Mouse (Mus musculus): ENCODE measurements around the gene Nectin2. TPM values are rescaled to one million over a fixed set of nuclear protein-coding genes. Genes with fewer than 3 reads are reported as not detected.
"Not testable (repeated sequence)": the region's sequence is repeated elsewhere in the genome, so short reads cannot be mapped to it uniquely, and the experiment has no call there.

The Nectin2 gene
- polyA plus RNA-seq (2015; fragmentation: Nextera tagmentation; extraction: Ambion mirVana) = 49.1 and 49.8 TPM in 2 replicates

- no peaks in the 10 kb centered on the region for H3K36me3 ChIP-seq
- peak within 1 kb of the TSS; percentile 90 for H3K27ac ChIP-seq
- H3K4me1 ChIP-seq (replicated peaks) = peaks cover 37% of the 10 kb centered on the region
- 18% methylated on average over 19 of the region's 19 CpGs for WGBS
- peak within 1 kb of the TSS; percentile 85 for H3K4me2 ChIP-seq
- peak; percentile 64 for ATAC-seq (ENCODE audit: low FRiP score)
- no peaks in the 10 kb centered on the region for H3K9me3 ChIP-seq
- H3K9ac ChIP-seq = peak within 1 kb of the TSS; percentile 93
- peak within 1 kb of the TSS; percentile 79 for H3K4me3 ChIP-seq
- no peaks in the 10 kb centered on the region for H3K27me3 ChIP-seq
Measured at GRCm38 (mm10) chr7:19750217-19751069, at the start of gene Nectin2. Gene Nectin2, minus strand, starts transcription at chr7:19750483.

GRCm38 (mm10) chr7:19796697-19797588 is 46.7 kb upstream of the Nectin2 start, which contains the start of gene Cblc:
Gene Cblc, minus strand, starts transcription at chr7:19796809.
- H3K27me3 ChIP-seq = peaks cover 45% of the 10 kb centered on the region
- H3K36me3 ChIP-seq = no peaks in the 10 kb centered on the region
- no peaks in the 10 kb centered on the region for H3K9me3 ChIP-seq
- H3K4me1 ChIP-seq (replicated peaks) = peaks cover 5% of the 10 kb centered on the region; the same call in 1 of the 2 replicates
- H3K4me2 ChIP-seq = no peak within 1 kb of the TSS
- H3K9ac ChIP-seq = no peak within 1 kb of the TSS
- 2% methylated on average over 32 of the region's 32 CpGs for WGBS
- H3K4me3 ChIP-seq = no peak within 1 kb of the TSS
- no peak within 1 kb of the TSS for H3K27ac ChIP-seq
- ATAC-seq (ENCODE audit: low FRiP score) = 0 out of 2 replicates have a peak, but pooled peaks have one; percentile 44

- Histone ChIP-seq H3K9ac (no peak overlapping the region), H3K27ac (no peak overlapping the region), H3K4me3 (no peak overlapping the region), H3K4me1 (replicated peaks) (peaks cover 5% of the 10 kb centered on the region; the same call in 1 of the 2 replicates), H3K36me3 (no peaks in the 10 kb centered on the region), H3K27me3 (peaks cover 48% of the 10 kb centered on the region), H3K9me3 (no peaks in the 10 kb centered on the region), H3K4me2 (no peak overlapping the region)
- no peak for ATAC-seq (ENCODE audit: low FRiP score)
- 15% methylated on average over 18 of the region's 18 CpGs for WGBS
Measured at GRCm38 (mm10) chr7:19796254-19796653, 46.0 kb upstream of the Nectin2 start.

GRCm38 (mm10) chr7:19795236-19795635 is 45.0 kb upstream of the Nectin2 start:
- no peak overlapping the region for H3K4me2 ChIP-seq
- no peak overlapping the region for H3K27ac ChIP-seq
- H3K9ac ChIP-seq = no peak overlapping the region
- peaks cover 57% of the 10 kb centered on the region for H3K27me3 ChIP-seq
- H3K4me1 ChIP-seq (replicated peaks) = peaks cover 5% of the 10 kb centered on the region; the same call in 1 of the 2 replicates
- no peaks in the 10 kb centered on the region for H3K9me3 ChIP-seq
- ATAC-seq (ENCODE audit: low FRiP score) = no peak
- no peak overlapping the region for H3K4me3 ChIP-seq
- no peaks in the 10 kb centered on the region for H3K36me3 ChIP-seq
- 55% methylated on average over 2 of the region's 2 CpGs for WGBS

- Histone ChIP-seq H3K9me3 (no peaks in the 10 kb centered on the region), H3K27me3 (peaks cover 57% of the 10 kb centered on the region), H3K9ac (no peak overlapping the region), H3K4me3 (no peak overlapping the region), H3K4me1 (replicated peaks) (peaks cover 8% of the 10 kb centered on the region), H3K27ac (no peak overlapping the region), H3K36me3 (no peaks in the 10 kb centered on the region), H3K4me2 (no peak overlapping the region)
- 89% methylated on average over 19 of the region's 19 CpGs for WGBS
- ATAC-seq (ENCODE audit: low FRiP score) = no peak
Measured at GRCm38 (mm10) chr7:19792701-19793630, 42.7 kb upstream of the Nectin2 start.

- H3K27ac ChIP-seq; H3K4me1 ChIP-seq (replicated peaks); H3K9ac ChIP-seq; H3K36me3 ChIP-seq; H3K4me2 ChIP-seq; ATAC-seq (ENCODE audit: low FRiP score); H3K9me3 ChIP-seq; H3K4me3 ChIP-seq: not testable (repeated sequence)
- WGBS = 91% methylated on average over 2 of the region's 2 CpGs
- H3K27me3 ChIP-seq = peaks cover 44% of the 10 kb centered on the region
Measured at GRCm38 (mm10) chr7:19791504-19791903, 41.2 kb upstream of the Nectin2 start.

GRCm38 (mm10) chr7:19789904-19790347 is 39.6 kb upstream of the Nectin2 start:
- Histone ChIP-seq H3K9ac (peak overlapping the region; percentile 51; the same call in 1 of the 2 replicates), H3K36me3 (no peaks in the 10 kb centered on the region), H3K27ac (no peak overlapping the region), H3K27me3 (peaks cover 30% of the 10 kb centered on the region), H3K4me3 (peak overlapping the region; percentile 32), H3K4me1 (replicated peaks) (peaks cover 4% of the 10 kb centered on the region), H3K9me3 (no peaks in the 10 kb centered on the region), H3K4me2 (peak overlapping the region; percentile 55)
- WGBS = 1% methylated on average over 19 of the region's 19 CpGs
- ATAC-seq (ENCODE audit: low FRiP score) = peak; percentile 60; the same call in 1 of the 2 replicates

GRCm38 (mm10) chr7:19785874-19786458 is 35.7 kb upstream of the Nectin2 start:
- H3K4me2 ChIP-seq = no peak overlapping the region
- H3K27ac ChIP-seq = no peak overlapping the region
- no peak overlapping the region for H3K9ac ChIP-seq
- H3K4me3 ChIP-seq = no peak overlapping the region
- no peak for ATAC-seq (ENCODE audit: low FRiP score)
- H3K27me3 ChIP-seq = peaks cover 7% of the 10 kb centered on the region
- peaks cover 4% of the 10 kb centered on the region for H3K4me1 ChIP-seq (replicated peaks)
- no peaks in the 10 kb centered on the region for H3K36me3 ChIP-seq
- no peaks in the 10 kb centered on the region for H3K9me3 ChIP-seq
- WGBS = 39% methylated on average over 12 of the region's 12 CpGs

- H3K4me2 ChIP-seq = no peak overlapping the region
- H3K27me3 ChIP-seq = no peaks in the 10 kb centered on the region; the same call in 1 of the 2 replicates
- ATAC-seq (ENCODE audit: low FRiP score) = 0 out of 2 replicates have a peak, but pooled peaks have one; percentile 26
- no peak overlapping the region for H3K27ac ChIP-seq
- 41% methylated on average over 11 of the region's 11 CpGs for WGBS
- H3K4me1 ChIP-seq (replicated peaks) = peaks cover 3% of the 10 kb centered on the region
- no peak overlapping the region for H3K4me3 ChIP-seq
- no peaks in the 10 kb centered on the region for H3K36me3 ChIP-seq
- no peaks in the 10 kb centered on the region for H3K9me3 ChIP-seq
- H3K9ac ChIP-seq = no peak overlapping the region
Measured at GRCm38 (mm10) chr7:19784764-19785535, 34.7 kb upstream of the Nectin2 start.

- Histone ChIP-seq H3K9me3 (no peaks in the 10 kb centered on the region), H3K4me3 (no peak overlapping the region), H3K9ac (no peak overlapping the region), H3K4me1 (replicated peaks) (no peaks in the 10 kb centered on the region), H3K27ac (no peak overlapping the region), H3K4me2 (no peak overlapping the region), H3K36me3 (no peaks in the 10 kb centered on the region), H3K27me3 (no peaks in the 10 kb centered on the region)
- ATAC-seq (ENCODE audit: low FRiP score) = no peak
- 81% methylated on average over 8 of the region's 8 CpGs for WGBS
Measured at GRCm38 (mm10) chr7:19783630-19784029, 33.3 kb upstream of the Nectin2 start.

All from hindbrain, embryonic 13.5 days (tissue).